Mouse (Mus musculus) midbrain, embryonic 12.5 days (tissue): Measurements from ENCODE around the gene Abcb10. TPM values are rescaled to one million over a fixed set of nuclear protein-coding genes. Genes with fewer than 3 reads are reported as not detected.

Experiments used
- ATAC-seq: fragments of 200-750 bp; cut with Nextera tagmentation; 2 replicates; pipeline ENCODE4 v1.8.0; 2017; ENCODE audit warnings: low read depth, moderate TSS enrichment, moderate library complexity; ENCODE audit not compliant: low FRiP score
- H3K27ac ChIP-seq: fragments of 300-500 bp; sonication (generic); replicated peaks from 2 replicates; pipeline ENCODE4 v1.5.1; 2016; ENCODE audit warnings: mild to moderate bottlenecking
- H3K27me3 ChIP-seq: fragments of 300-500 bp; sonication (generic); 2 replicates; pipeline ENCODE4 v1.6.1; 2016; ENCODE audit warnings: mild to moderate bottlenecking
- H3K36me3 ChIP-seq: fragments of 300-500 bp; sonication (generic); 2 replicates; pipeline ENCODE4 v1.6.1; 2016
- H3K4me1 ChIP-seq: fragments of 300-500 bp; sonication (generic); 2 replicates; pipeline ENCODE4 v1.6.1; 2016
- H3K4me2 ChIP-seq: fragments of 300-500 bp; sonication (generic); replicated peaks from 2 replicates; pipeline ENCODE4 v1.6.1; 2016; ENCODE audit warnings: mild to moderate bottlenecking, moderate library complexity
- H3K4me3 ChIP-seq: fragments of 300-500 bp; sonication (generic); 2 replicates; pipeline ENCODE4 v1.5.1; 2016; ENCODE audit warnings: mild to moderate bottlenecking
- H3K9ac ChIP-seq: fragments of 300-500 bp; sonication (generic); replicated peaks from 2 replicates; pipeline ENCODE4 v1.6.1; 2016; ENCODE audit warnings: mild to moderate bottlenecking, moderate library complexity
- H3K9me3 ChIP-seq: fragments of 300-500 bp; sonication (generic); 2 replicates; pipeline ENCODE4 v1.6.1; 2016; ENCODE audit warnings: mild to moderate bottlenecking
- WGBS: fragments of 180-500 bp; shearing (Covaris S2); methylation state at CpG from one replicate; pipeline ENCODE4 v1.1.7; 2016; 5-methylcytosine and 5-hydroxymethylcytosine counted together
- microRNA counts: library from miRNA; unstranded; fragments of <30 nt; microRNA quantifications from one replicate; lab custom pipeline; 2017
- microRNA-seq: library from miRNA; unstranded; fragments of <30 nt; microRNA quantifications from one replicate; pipeline ENCODE4, GENCODE M21; 2017
- polyA plus RNA-seq: library from polyadenylated mRNA; unstranded; fragments of >200 nt; fragmentation: Nextera tagmentation; extraction: Ambion mirVana; gene quantifications from 2 replicates; pipeline ENCODE4 v1.2.1, GENCODE M21; 2016

The Abcb10 gene
- polyA plus RNA-seq, 1 experiment from 2014 or later: 18.1 TPM

GRCm38 (mm10) chr8:123949686-123949986, 33.3 kb downstream of the Abcb10 start:
- ATAC-seq: peak; percentile 36; the same call in 1 of the 2 replicates
- H3K27me3 ChIP-seq: no peaks in the 10 kb centered on the region
- H3K9ac ChIP-seq: peak overlapping the region; percentile 87
- peak overlapping the region; percentile 90 for H3K4me3 ChIP-seq
- H3K4me2 ChIP-seq: peak overlapping the region; percentile 99
- H3K27ac ChIP-seq: peak overlapping the region; percentile 71
- H3K4me1 ChIP-seq: peaks cover 15% of the 10 kb centered on the region
- 4% methylated on average over 10 of the region's 10 CpGs for WGBS
- H3K9me3 ChIP-seq: no peaks in the 10 kb centered on the region
- peaks cover 34% of the 10 kb centered on the region for H3K36me3 ChIP-seq

- under 1% methylated on average over 77 of the region's 77 CpGs for WGBS
- Histone ChIP-seq H3K4me3 (peak within 1 kb of the TSS; percentile 90), H3K9me3 (no peaks in the 10 kb centered on the region), H3K9ac (peak within 1 kb of the TSS; percentile 87), H3K36me3 (peaks cover 32% of the 10 kb centered on the region), H3K27ac (peak within 1 kb of the TSS; percentile 71), H3K4me2 (peak within 1 kb of the TSS; percentile 99), H3K4me1 (peaks cover 15% of the 10 kb centered on the region), H3K27me3 (no peaks in the 10 kb centered on the region)
- ATAC-seq: peak; percentile 85
Observed at GRCm38 (mm10) chr8:123948942-123949685, 33.8 kb downstream of the Abcb10 start, which contains the start of gene Nup133. Gene Nup133 (minus strand): TSS chr8:123949265.

- 95% methylated on average over 7 of the region's 7 CpGs for WGBS
- Histone ChIP-seq H3K27ac (no peak overlapping the region), H3K27me3 (no peaks in the 10 kb centered on the region), H3K36me3 (peaks cover 81% of the 10 kb centered on the region), H3K9me3 (no peaks in the 10 kb centered on the region), H3K4me2 (no peak overlapping the region), H3K4me3 (no peak overlapping the region), H3K4me1 (no peaks in the 10 kb centered on the region), H3K9ac (no peak overlapping the region)
- no peak for ATAC-seq
Observed at GRCm38 (mm10) chr8:123929026-123929425, 53.9 kb downstream of the Abcb10 start.

GRCm38 (mm10) chr8:123925671-123926070, 57.3 kb downstream of the Abcb10 start:
- H3K4me2 ChIP-seq: no peak overlapping the region
- no peaks in the 10 kb centered on the region for H3K4me1 ChIP-seq
- no peaks in the 10 kb centered on the region for H3K9me3 ChIP-seq
- H3K27me3 ChIP-seq: no peaks in the 10 kb centered on the region
- no peak for ATAC-seq
- H3K36me3 ChIP-seq: peaks cover 88% of the 10 kb centered on the region
- H3K27ac ChIP-seq: no peak overlapping the region
- 91% methylated on average over 3 of the region's 3 CpGs for WGBS
- H3K4me3 ChIP-seq: no peak overlapping the region
- no peak overlapping the region for H3K9ac ChIP-seq

- H3K27ac ChIP-seq: no peak overlapping the region
- H3K4me2 ChIP-seq: no peak overlapping the region
- H3K9me3 ChIP-seq: no peaks in the 10 kb centered on the region
- no peak overlapping the region for H3K9ac ChIP-seq
- ATAC-seq: peak; percentile 66; the same call in 1 of the 2 replicates
- WGBS: 22% methylated on average over 2 of the region's 2 CpGs
- H3K4me1 ChIP-seq: no peaks in the 10 kb centered on the region
- H3K4me3 ChIP-seq: no peak overlapping the region
- peaks cover 88% of the 10 kb centered on the region for H3K36me3 ChIP-seq
- H3K27me3 ChIP-seq: no peaks in the 10 kb centered on the region
Observed at GRCm38 (mm10) chr8:123924719-123925118, 58.2 kb downstream of the Abcb10 start.

GRCm38 (mm10) chr8:123914635-123915034, 68.3 kb downstream of the Abcb10 start:
- H3K4me2 ChIP-seq: no peak overlapping the region
- WGBS: 97% methylated on average over 3 of the region's 3 CpGs
- no peak overlapping the region for H3K27ac ChIP-seq
- H3K4me3 ChIP-seq: no peak overlapping the region
- no peaks in the 10 kb centered on the region for H3K9me3 ChIP-seq
- H3K36me3 ChIP-seq: peaks cover 94% of the 10 kb centered on the region
- no peaks in the 10 kb centered on the region for H3K27me3 ChIP-seq
- ATAC-seq: no peak
- H3K4me1 ChIP-seq: no peaks in the 10 kb centered on the region
- no peak overlapping the region for H3K9ac ChIP-seq

GRCm38 (mm10) chr8:123912265-123912664, 70.7 kb downstream of the Abcb10 start:
- H3K4me3 ChIP-seq: no peak overlapping the region
- ATAC-seq: no peak
- H3K4me2 ChIP-seq: no peak overlapping the region
- no peak overlapping the region for H3K27ac ChIP-seq
- H3K27me3 ChIP-seq: no peaks in the 10 kb centered on the region
- peaks cover 89% of the 10 kb centered on the region for H3K36me3 ChIP-seq
- H3K4me1 ChIP-seq: no peaks in the 10 kb centered on the region
- no peak overlapping the region for H3K9ac ChIP-seq
- no peaks in the 10 kb centered on the region for H3K9me3 ChIP-seq
- WGBS: 91% methylated on average over 4 of the region's 4 CpGs

- no peak for ATAC-seq
- H3K9me3 ChIP-seq: no peaks in the 10 kb centered on the region
- no peaks in the 10 kb centered on the region for H3K4me1 ChIP-seq
- H3K27me3 ChIP-seq: no peaks in the 10 kb centered on the region
- H3K9ac ChIP-seq: no peak overlapping the region
- H3K4me3 ChIP-seq: no peak overlapping the region
- WGBS: 91% methylated on average over 6 of the region's 6 CpGs
- H3K4me2 ChIP-seq: no peak overlapping the region
- H3K36me3 ChIP-seq: peaks cover 85% of the 10 kb centered on the region
- H3K27ac ChIP-seq: no peak overlapping the region
Observed at GRCm38 (mm10) chr8:123907604-123908003, 75.3 kb downstream of the Abcb10 start.

- Histone ChIP-seq H3K9me3 (no peaks in the 10 kb centered on the region), H3K4me1 (no peaks in the 10 kb centered on the region), H3K36me3 (peaks cover 79% of the 10 kb centered on the region), H3K27ac (no peak overlapping the region), H3K4me3 (no peak overlapping the region), H3K9ac (no peak overlapping the region), H3K27me3 (no peaks in the 10 kb centered on the region), H3K4me2 (no peak overlapping the region)
- 90% methylated on average over 7 of the region's 7 CpGs for WGBS
- ATAC-seq: no peak
Observed at GRCm38 (mm10) chr8:123902653-123903052, 80.3 kb downstream of the Abcb10 start.

MicroRNAs encoded within 50 kb of the gene (microRNA counts, 519-probe panel; counts per million panel counts)
- not detected for microRNA mmu-miR-1967 (lab: Ali Mortazavi, UCI)

Small RNAs within 50 kb of the gene (microRNA-seq; reads per million reads assigned to microRNA genes)
- not detected for gene Mir1967

Other genes with a start within 250 kb of the Abcb10 start
- 55.3 and 57.8 TPM in 2 replicates for gene Rab4a, start 177.1 kb downstream of the Abcb10 start, polyA plus RNA-seq
- gene Ccsap, start 122.9 kb downstream of the Abcb10 start, polyA plus RNA-seq: 9.3 and 11.0 TPM in 2 replicates
- gene Acta1, start 88.4 kb downstream of the Abcb10 start, polyA plus RNA-seq: 0.88 and 1.2 TPM in 2 replicates
- gene Nup133, start 33.9 kb downstream of the Abcb10 start, polyA plus RNA-seq: 51.8 and 52.7 TPM in 2 replicates
- gene Taf5l, start 38.3 kb upstream of the Abcb10 start, polyA plus RNA-seq: 36.0 and 36.3 TPM in 2 replicates
- 6.1 and 7.0 TPM in 2 replicates for gene Urb2, start 38.4 kb upstream of the Abcb10 start, polyA plus RNA-seq
- gene Galnt2, start 248.3 kb upstream of the Abcb10 start, polyA plus RNA-seq: 80.7 and 86.2 TPM in 2 replicates